Mouse (Mus musculus): ENCODE measurements around the gene Aes. TPM values are rescaled to one million over a fixed set of nuclear protein-coding genes. Genes with fewer than 3 reads are reported as not detected.

Aes gene
- polyA plus RNA-seq, 1 experiment from 2014 or later, result 229 TPM

GRCm38 (mm10) chr10:81605974-81606751 is 46.9 kb downstream of the Aes start, which contains the start of gene BC025920:
Gene BC025920 (plus strand): TSS chr10:81606270.
- 1% methylated on average over 39 of the region's 39 CpGs for WGBS
- no peaks in the 10 kb centered on the region for H3K9me3 ChIP-seq (ENCODE audit: control insufficient read depth, low read length)

GRCm38 (mm10) chr10:81608308-81608707 is 49.0 kb downstream of the Aes start:
- Histone ChIP-seq H3K27me3 (replicated peaks; ENCODE audit: control insufficient read depth, insufficient read depth, low read length) (no peaks in the 10 kb centered on the region), H3K36me3 (ENCODE audit: control insufficient read depth, insufficient read depth, low read length) (no peaks in the 10 kb centered on the region; the same call in 1 of the 2 replicates), H3K27ac (ENCODE audit: low read depth, low read length) (no peak overlapping the region), H3K9ac (ENCODE audit: low read depth, low read length) (no peak overlapping the region), H3K4me1 (replicated peaks; ENCODE audit: control insufficient read depth, insufficient read depth, low read length) (peaks cover 4% of the 10 kb centered on the region; the same call in 1 of the 2 replicates), H3K4me2 (no peak overlapping the region), H3K9me3 (ENCODE audit: control insufficient read depth, low read length) (no peaks in the 10 kb centered on the region), H3K4me3 (ENCODE audit: low read depth, low read length) (no peak overlapping the region)
- ATAC-seq (replicated peaks; ENCODE audit: low FRiP score) (no peak), DNase-seq (ENCODE audit: low spot score) (no peak)
- 89% methylated on average over 1 of the region's 1 CpGs for WGBS

More at GRCm38 (mm10) chr10:81605974-81606751, 46.9 kb downstream of the Aes start, which contains the start of gene BC025920:
- peak; percentile 88 for DNase-seq (ENCODE audit: low spot score)
- Histone ChIP-seq H3K4me2 (peak within 1 kb of the TSS; percentile 79), H3K9ac (ENCODE audit: low read depth, low read length) (peak within 1 kb of the TSS; percentile 57), H3K36me3 (ENCODE audit: control insufficient read depth, insufficient read depth, low read length) (no peaks in the 10 kb centered on the region; the same call in 1 of the 2 replicates), H3K27me3 (replicated peaks; ENCODE audit: control insufficient read depth, insufficient read depth, low read length) (no peaks in the 10 kb centered on the region), H3K4me3 (ENCODE audit: low read depth, low read length) (peak within 1 kb of the TSS; percentile 55), H3K27ac (ENCODE audit: low read depth, low read length) (peak within 1 kb of the TSS; percentile 90), H3K4me1 (replicated peaks; ENCODE audit: control insufficient read depth, insufficient read depth, low read length) (peaks cover 15% of the 10 kb centered on the region)
- ATAC-seq (replicated peaks; ENCODE audit: low FRiP score), result peak; percentile 87

GRCm38 (mm10) chr10:81612779-81613178 is 53.5 kb downstream of the Aes start:
- Histone ChIP-seq H3K9me3 (ENCODE audit: control insufficient read depth, low read length) (no peaks in the 10 kb centered on the region), H3K4me3 (ENCODE audit: low read depth, low read length) (no peak overlapping the region), H3K4me2 (no peak overlapping the region), H3K27me3 (replicated peaks; ENCODE audit: control insufficient read depth, insufficient read depth, low read length) (0 out of 2 replicates have a peak, but pooled peaks cover 2% of the 10 kb centered on the region), H3K27ac (ENCODE audit: low read depth, low read length) (no peak overlapping the region), H3K36me3 (ENCODE audit: control insufficient read depth, insufficient read depth, low read length) (no peaks in the 10 kb centered on the region; the same call in 1 of the 2 replicates), H3K9ac (ENCODE audit: low read depth, low read length) (no peak overlapping the region), H3K4me1 (replicated peaks; ENCODE audit: control insufficient read depth, insufficient read depth, low read length) (no peaks in the 10 kb centered on the region)
- DNase-seq (ENCODE audit: low spot score) (no peak), ATAC-seq (replicated peaks; ENCODE audit: low FRiP score) (no peak)
- 60% methylated on average over 3 of the region's 3 CpGs for WGBS

- WGBS, result 75% methylated on average over 6 of the region's 6 CpGs
- ATAC-seq (replicated peaks; ENCODE audit: low FRiP score), result no peak
- Histone ChIP-seq H3K9me3 (ENCODE audit: control insufficient read depth, low read length) (no peaks in the 10 kb centered on the region), H3K27me3 (replicated peaks; ENCODE audit: control insufficient read depth, insufficient read depth, low read length) (0 out of 2 replicates have a peak, but pooled peaks cover 2% of the 10 kb centered on the region), H3K9ac (ENCODE audit: low read depth, low read length) (no peak overlapping the region), H3K4me3 (ENCODE audit: low read depth, low read length) (no peak overlapping the region), H3K36me3 (ENCODE audit: control insufficient read depth, insufficient read depth, low read length) (no peaks in the 10 kb centered on the region), H3K4me2 (no peak overlapping the region), H3K4me1 (replicated peaks; ENCODE audit: control insufficient read depth, insufficient read depth, low read length) (no peaks in the 10 kb centered on the region), H3K27ac (ENCODE audit: low read depth, low read length) (no peak overlapping the region)
- no peak for DNase-seq (ENCODE audit: low spot score)
Observed at GRCm38 (mm10) chr10:81615486-81615885, 56.2 kb downstream of the Aes start.

Other genes starting within 250 kb of the Aes start
- 49.9 and 51.9 TPM in 2 replicates for gene Cactin, start 238.4 kb upstream of the Aes start, polyA plus RNA-seq (2014; fragmentation: Nextera tagmentation; extraction: Ambion mirVana)
- 7.8 and 7.9 TPM in 2 replicates for gene Tbxa2r, start 230.8 kb upstream of the Aes start, polyA plus RNA-seq (2014; fragmentation: Nextera tagmentation; extraction: Ambion mirVana)
- not detected in 2 replicates for gene Gipc3, start 216.2 kb upstream of the Aes start, polyA plus RNA-seq (2014; fragmentation: Nextera tagmentation; extraction: Ambion mirVana)
- 68.6 and 69.2 TPM in 2 replicates for gene Hmg20b, start 209.0 kb upstream of the Aes start, polyA plus RNA-seq (2014; fragmentation: Nextera tagmentation; extraction: Ambion mirVana)
- gene Mfsd12, start 202.0 kb upstream of the Aes start, polyA plus RNA-seq (2014; fragmentation: Nextera tagmentation; extraction: Ambion mirVana), result 11.2 TPM in 2 replicates
- gene 4930404N11Rik, start 193.7 kb upstream of the Aes start, polyA plus RNA-seq (2014; fragmentation: Nextera tagmentation; extraction: Ambion mirVana), result 0.64 and 0.68 TPM in 2 replicates
- gene Fzr1, start 181.0 kb upstream of the Aes start, polyA plus RNA-seq (2014; fragmentation: Nextera tagmentation; extraction: Ambion mirVana), result 74.0 and 75.9 TPM in 2 replicates
- gene Dohh, start 175.1 kb upstream of the Aes start, polyA plus RNA-seq (2014; fragmentation: Nextera tagmentation; extraction: Ambion mirVana), result 97.4 and 99.3 TPM in 2 replicates
- gene Gm48551, start 175.0 kb upstream of the Aes start, polyA plus RNA-seq (2014; fragmentation: Nextera tagmentation; extraction: Ambion mirVana), result 1.3 and 1.9 TPM in 2 replicates
- 0.62 and 0.67 TPM in 2 replicates for gene Gm48552, start 170.5 kb upstream of the Aes start, polyA plus RNA-seq (2014; fragmentation: Nextera tagmentation; extraction: Ambion mirVana)
- 3.8 and 4.5 TPM in 2 replicates for gene Smim24, start 166.4 kb upstream of the Aes start, polyA plus RNA-seq (2014; fragmentation: Nextera tagmentation; extraction: Ambion mirVana)
- gene Nfic, start 103.9 kb upstream of the Aes start, polyA plus RNA-seq (2014; fragmentation: Nextera tagmentation; extraction: Ambion mirVana), result 15.4 and 21.4 TPM in 2 replicates
- gene Celf5, start 76.8 kb upstream of the Aes start, polyA plus RNA-seq (2014; fragmentation: Nextera tagmentation; extraction: Ambion mirVana), result 0.12 TPM in 1 of 2 replicates, not detected in the other
- gene Ncln, start 63.1 kb upstream of the Aes start, polyA plus RNA-seq (2014; fragmentation: Nextera tagmentation; extraction: Ambion mirVana), result 92.2 and 97.9 TPM in 2 replicates
- 4.5 and 4.6 TPM in 2 replicates for gene S1pr4, start 59.4 kb upstream of the Aes start, polyA plus RNA-seq (2014; fragmentation: Nextera tagmentation; extraction: Ambion mirVana)
- gene Gna15, start 35.3 kb upstream of the Aes start, polyA plus RNA-seq (2014; fragmentation: Nextera tagmentation; extraction: Ambion mirVana), result 10.1 and 11.3 TPM in 2 replicates
- 46.4 and 47.0 TPM in 2 replicates for gene Gna11, start 14.3 kb upstream of the Aes start, polyA plus RNA-seq (2014; fragmentation: Nextera tagmentation; extraction: Ambion mirVana)
- gene Tle2, start 15.1 kb downstream of the Aes start, polyA plus RNA-seq (2014; fragmentation: Nextera tagmentation; extraction: Ambion mirVana), result 5.1 and 6.9 TPM in 2 replicates
- 13.2 and 16.7 TPM in 2 replicates for gene Tle6, start 41.6 kb downstream of the Aes start, polyA plus RNA-seq (2014; fragmentation: Nextera tagmentation; extraction: Ambion mirVana)
- gene BC025920, start 46.8 kb downstream of the Aes start, polyA plus RNA-seq (2014; fragmentation: Nextera tagmentation; extraction: Ambion mirVana), result 0.81 and 1.1 TPM in 2 replicates
- 22.8 and 22.9 TPM in 2 replicates for gene Sirt6, start 68.3 kb downstream of the Aes start, polyA plus RNA-seq (2014; fragmentation: Nextera tagmentation; extraction: Ambion mirVana)
- 3.6 and 4.6 TPM in 2 replicates for gene Ankrd24, start 69.1 kb downstream of the Aes start, polyA plus RNA-seq (2014; fragmentation: Nextera tagmentation; extraction: Ambion mirVana)
- 3.3 and 3.9 TPM in 2 replicates for gene Gm10778, start 89.6 kb downstream of the Aes start, polyA plus RNA-seq (2014; fragmentation: Nextera tagmentation; extraction: Ambion mirVana)
- gene Zfp433, start 145.3 kb downstream of the Aes start, polyA plus RNA-seq (2014; fragmentation: Nextera tagmentation; extraction: Ambion mirVana), result 10.5 and 10.9 TPM in 2 replicates
- gene Gm3055, start 211.7 kb downstream of the Aes start, polyA plus RNA-seq (2014; fragmentation: Nextera tagmentation; extraction: Ambion mirVana), result 4.5 and 5.0 TPM in 2 replicates

Data from liver, embryonic 11.5 days (tissue).